Mouse (Mus musculus): ENCODE results near the gene Baz2a. TPM values are rescaled to one million over a fixed set of nuclear protein-coding genes. Genes with fewer than 3 reads are reported as not detected.

Baz2a gene
- polyA plus RNA-seq, 1 experiment from 2014 or later = 13.6 TPM

DNA sequence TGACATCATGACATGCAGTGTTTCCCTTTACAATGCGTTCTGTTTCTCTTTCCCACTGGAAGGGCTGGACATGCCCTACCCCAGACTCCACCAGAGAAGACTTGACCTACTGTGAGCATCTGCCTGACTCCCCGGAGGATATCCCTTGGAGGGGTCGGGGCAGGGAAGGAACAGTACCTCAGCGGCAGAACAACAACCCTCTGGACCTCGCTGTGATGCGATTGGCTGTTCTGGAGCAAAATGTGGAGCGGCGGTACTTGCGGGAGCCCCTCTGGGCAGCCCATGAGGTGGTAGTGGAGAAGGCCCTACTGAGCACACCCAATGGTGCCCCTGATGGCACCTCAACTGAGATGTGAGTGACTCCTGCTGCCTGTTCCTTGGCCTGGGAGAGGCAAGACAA is 33.5 kb downstream of the Baz2a start:
- ATAC-seq = no peak
- no peak overlapping the region for H3K4me2 ChIP-seq (ENCODE audit: low read length)
- WGBS = 96% methylated on average over 9 of the region's 9 CpGs
- H3K27me3 ChIP-seq (replicated peaks; ENCODE audit: control insufficient read depth, insufficient read depth, low read length) = no peaks in the 10 kb centered on the region
- H3K4me3 ChIP-seq (ENCODE audit: low read depth, low read length) = no peak overlapping the region
- no peaks in the 10 kb centered on the region for H3K4me1 ChIP-seq (ENCODE audit: control insufficient read depth, insufficient read depth, low read length)
- no peaks in the 10 kb centered on the region for H3K9me3 ChIP-seq (replicated peaks; ENCODE audit: control insufficient read depth, low read length)
- no peak overlapping the region for H3K9ac ChIP-seq (ENCODE audit: low read length)
- peaks cover 92% of the 10 kb centered on the region for H3K36me3 ChIP-seq (ENCODE audit: control insufficient read depth, insufficient read depth, low read length)
- no peak overlapping the region for H3K27ac ChIP-seq (ENCODE audit: low read depth, low read length)
- DNase-seq (ENCODE audit: low spot score) = no peak

DNA sequence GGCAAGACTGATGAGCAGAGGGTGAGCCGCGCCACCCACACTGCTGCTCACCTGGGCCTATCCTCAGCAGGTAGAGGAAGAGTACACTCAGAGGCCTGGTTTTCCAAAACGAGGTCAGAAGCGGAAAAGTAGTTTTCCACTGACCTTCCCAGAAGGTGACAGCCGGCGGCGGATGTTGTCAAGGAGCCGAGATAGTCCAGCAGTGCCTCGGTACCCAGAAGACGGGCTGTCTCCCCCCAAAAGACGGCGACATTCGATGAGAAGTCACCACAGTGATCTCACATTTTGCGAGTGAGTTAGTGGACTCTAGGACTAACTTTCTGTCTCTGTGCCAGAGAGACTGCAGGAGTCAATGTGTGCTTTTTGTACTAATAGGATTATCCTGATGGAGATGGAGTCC is 34.6 kb downstream of the Baz2a start:
- Histone ChIP-seq H3K4me2 (ENCODE audit: low read length) (no peak overlapping the region), H3K9ac (ENCODE audit: low read length) (no peak overlapping the region), H3K36me3 (ENCODE audit: control insufficient read depth, insufficient read depth, low read length) (peaks cover 91% of the 10 kb centered on the region), H3K27me3 (replicated peaks; ENCODE audit: control insufficient read depth, insufficient read depth, low read length) (no peaks in the 10 kb centered on the region), H3K9me3 (replicated peaks; ENCODE audit: control insufficient read depth, low read length) (no peaks in the 10 kb centered on the region), H3K4me1 (ENCODE audit: control insufficient read depth, insufficient read depth, low read length) (no peaks in the 10 kb centered on the region), H3K4me3 (ENCODE audit: low read depth, low read length) (no peak overlapping the region), H3K27ac (ENCODE audit: low read depth, low read length) (no peak overlapping the region)
- ATAC-seq (no peak), DNase-seq (ENCODE audit: low spot score) (no peak)
- 94% methylated on average over 14 of the region's 14 CpGs for WGBS

DNA sequence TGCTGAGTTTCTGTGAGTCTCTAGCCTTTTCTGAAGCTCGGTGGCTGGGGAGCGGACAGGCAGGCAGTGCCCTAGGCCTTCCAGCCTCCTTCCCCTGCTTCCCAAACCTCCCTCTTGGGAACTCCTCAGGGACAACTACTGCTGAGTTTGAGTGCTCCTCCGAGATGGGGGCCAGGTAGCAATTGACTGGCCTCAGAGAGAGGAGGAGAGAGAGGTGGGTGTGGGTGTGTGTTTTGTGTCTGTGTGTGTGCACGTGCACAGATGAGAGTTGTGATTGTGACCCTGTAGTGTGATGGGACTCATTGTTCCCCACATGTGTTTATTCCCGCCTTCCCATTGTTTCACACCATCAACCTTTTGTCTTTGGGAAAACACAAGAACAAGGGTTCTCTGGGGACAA is 36.1 kb downstream of the Baz2a start:
- Histone ChIP-seq H3K4me1 (ENCODE audit: control insufficient read depth, insufficient read depth, low read length) (no peaks in the 10 kb centered on the region), H3K9me3 (replicated peaks; ENCODE audit: control insufficient read depth, low read length) (no peaks in the 10 kb centered on the region), H3K4me2 (ENCODE audit: low read length) (no peak overlapping the region), H3K27me3 (replicated peaks; ENCODE audit: control insufficient read depth, insufficient read depth, low read length) (no peaks in the 10 kb centered on the region), H3K27ac (ENCODE audit: low read depth, low read length) (no peak overlapping the region), H3K4me3 (ENCODE audit: low read depth, low read length) (no peak overlapping the region), H3K36me3 (ENCODE audit: control insufficient read depth, insufficient read depth, low read length) (peaks cover 80% of the 10 kb centered on the region), H3K9ac (ENCODE audit: low read length) (no peak overlapping the region)
- ATAC-seq (no peak), DNase-seq (ENCODE audit: low spot score) (no peak)
- 70% methylated on average over 5 of the region's 5 CpGs for WGBS

DNA sequence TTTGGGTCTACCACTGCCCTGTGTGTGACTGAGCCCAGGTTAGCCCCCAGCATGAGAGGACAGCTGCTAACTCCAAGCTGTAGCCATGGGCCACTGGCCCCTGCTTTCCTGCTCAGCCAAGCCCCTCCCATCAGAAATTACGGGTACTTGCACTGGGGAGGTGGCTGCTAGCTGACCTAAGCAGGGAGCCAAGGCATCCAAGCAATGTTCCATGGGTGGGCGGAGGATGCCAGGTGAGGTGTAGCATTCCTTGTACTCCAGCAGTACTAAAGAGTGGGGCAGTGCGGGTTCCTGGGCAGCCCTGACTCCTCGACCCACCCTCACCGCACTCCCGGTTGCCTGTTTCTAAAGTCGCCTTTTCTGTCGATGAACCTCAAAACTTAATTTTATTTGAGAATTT is 36.8 kb downstream of the Baz2a start:
- Histone ChIP-seq H3K36me3 (ENCODE audit: control insufficient read depth, insufficient read depth, low read length) (peaks cover 76% of the 10 kb centered on the region), H3K4me3 (ENCODE audit: low read depth, low read length) (no peak overlapping the region), H3K9me3 (replicated peaks; ENCODE audit: control insufficient read depth, low read length) (no peaks in the 10 kb centered on the region), H3K4me2 (ENCODE audit: low read length) (no peak overlapping the region), H3K27ac (ENCODE audit: low read depth, low read length) (no peak overlapping the region), H3K27me3 (replicated peaks; ENCODE audit: control insufficient read depth, insufficient read depth, low read length) (no peaks in the 10 kb centered on the region), H3K4me1 (ENCODE audit: control insufficient read depth, insufficient read depth, low read length) (no peaks in the 10 kb centered on the region), H3K9ac (ENCODE audit: low read length) (no peak overlapping the region)
- 88% methylated on average over 8 of the region's 8 CpGs for WGBS
- no peak for DNase-seq (ENCODE audit: low spot score)
- ATAC-seq = no peak

DNA sequence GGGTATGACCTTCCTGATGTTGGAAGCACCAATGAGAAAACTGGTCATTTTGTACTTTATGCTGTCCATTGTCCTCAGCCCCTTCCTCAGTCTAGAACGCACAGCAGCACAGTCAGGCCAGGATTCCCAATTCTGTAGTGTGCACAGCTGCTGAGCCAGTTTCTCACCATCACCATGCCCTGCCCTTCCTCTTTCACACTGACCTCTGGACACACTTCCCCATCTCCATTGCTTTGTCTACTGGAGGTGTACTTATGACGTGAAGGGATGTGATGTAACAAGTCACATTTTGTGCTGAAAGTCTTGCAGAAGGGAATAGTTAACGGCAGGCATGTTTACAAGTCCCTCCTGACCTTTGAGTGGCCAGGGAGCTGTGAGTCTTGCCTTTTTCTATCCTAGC is 39.9 kb downstream of the Baz2a start:
- ATAC-seq = no peak

DNA sequence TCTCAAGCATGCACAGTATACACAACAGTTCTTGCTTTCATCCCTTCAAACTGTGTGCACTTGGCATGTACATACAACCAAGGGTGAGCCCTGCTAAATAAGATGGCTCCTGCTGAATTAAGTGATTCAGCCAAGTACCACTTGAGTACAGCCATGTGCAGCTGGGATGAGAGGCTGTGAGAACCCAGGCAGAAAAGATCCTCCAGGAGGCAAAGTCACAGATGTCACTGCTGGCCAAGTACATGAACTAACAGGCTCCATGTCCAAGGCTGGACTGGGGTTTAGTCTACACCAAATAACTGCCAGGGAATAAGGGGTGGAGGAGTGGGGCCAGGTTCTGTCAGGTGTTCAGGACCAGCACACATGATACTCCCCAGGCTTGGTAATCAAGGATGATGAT is 40.4 kb downstream of the Baz2a start:
- Histone ChIP-seq H3K36me3 (ENCODE audit: control insufficient read depth, insufficient read depth, low read length) (peaks cover 39% of the 10 kb centered on the region), H3K27me3 (replicated peaks; ENCODE audit: control insufficient read depth, insufficient read depth, low read length) (no peaks in the 10 kb centered on the region), H3K4me2 (ENCODE audit: low read length) (no peak overlapping the region), H3K4me3 (ENCODE audit: low read depth, low read length) (no peak overlapping the region), H3K9me3 (replicated peaks; ENCODE audit: control insufficient read depth, low read length) (no peaks in the 10 kb centered on the region), H3K27ac (ENCODE audit: low read depth, low read length) (no peak overlapping the region), H3K9ac (ENCODE audit: low read length) (no peak overlapping the region), H3K4me1 (ENCODE audit: control insufficient read depth, insufficient read depth, low read length) (no peaks in the 10 kb centered on the region)
- DNase-seq (ENCODE audit: low spot score) (no peak), ATAC-seq (no peak)

More for the DNA sequence above, 39.9 kb downstream of the Baz2a start:
- Histone ChIP-seq H3K36me3 (ENCODE audit: control insufficient read depth, insufficient read depth, low read length) (peaks cover 44% of the 10 kb centered on the region), H3K9ac (ENCODE audit: low read length) (no peak overlapping the region), H3K4me3 (ENCODE audit: low read depth, low read length) (no peak overlapping the region), H3K9me3 (replicated peaks; ENCODE audit: control insufficient read depth, low read length) (no peaks in the 10 kb centered on the region), H3K4me1 (ENCODE audit: control insufficient read depth, insufficient read depth, low read length) (no peaks in the 10 kb centered on the region), H3K27ac (ENCODE audit: low read depth, low read length) (no peak overlapping the region), H3K4me2 (ENCODE audit: low read length) (no peak overlapping the region), H3K27me3 (replicated peaks; ENCODE audit: control insufficient read depth, insufficient read depth, low read length) (no peaks in the 10 kb centered on the region)
- DNase-seq (ENCODE audit: low spot score) = no peak
- 85% methylated on average over 3 of the region's 3 CpGs for WGBS

DNA sequence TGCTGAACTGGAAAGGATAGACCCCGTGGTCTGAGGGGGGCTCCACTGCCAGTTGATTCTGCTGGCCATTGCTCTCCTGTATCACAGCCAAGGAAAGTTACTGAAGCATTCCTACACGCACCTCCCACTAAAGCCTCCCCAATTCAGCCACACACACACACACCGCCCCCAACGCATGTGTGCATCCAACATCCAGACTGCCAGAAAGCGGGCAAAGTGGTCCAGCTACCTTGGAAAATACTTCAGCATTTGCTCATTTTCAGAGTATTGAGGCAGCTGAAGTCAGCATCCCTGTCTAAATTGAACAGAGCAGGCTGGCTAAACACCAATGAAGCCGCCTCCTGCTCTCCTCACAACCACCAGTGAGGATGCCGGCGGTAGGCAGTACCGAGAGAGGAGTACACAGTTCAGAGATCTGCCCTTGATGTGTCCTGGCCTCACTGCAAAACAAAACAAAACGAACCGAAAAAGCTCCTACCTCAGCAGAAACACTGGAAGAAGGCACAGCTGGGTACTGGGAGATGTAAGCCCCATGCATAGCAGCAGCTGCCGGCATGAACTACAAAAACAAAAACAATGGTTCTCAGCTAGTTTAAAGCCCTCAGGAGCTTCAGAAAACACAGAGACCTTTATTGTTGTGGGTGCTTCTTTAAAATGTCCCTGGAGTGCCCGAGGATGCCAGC is 42.4 kb downstream of the Baz2a start:
- Histone ChIP-seq H3K36me3 (ENCODE audit: control insufficient read depth, insufficient read depth, low read length) (peaks cover 24% of the 10 kb centered on the region; the same call in 1 of the 2 replicates), H3K9ac (ENCODE audit: low read length) (no peak overlapping the region), H3K27me3 (replicated peaks; ENCODE audit: control insufficient read depth, insufficient read depth, low read length) (no peaks in the 10 kb centered on the region), H3K9me3 (replicated peaks; ENCODE audit: control insufficient read depth, low read length) (no peaks in the 10 kb centered on the region), H3K4me2 (ENCODE audit: low read length) (no peak overlapping the region), H3K27ac (ENCODE audit: low read depth, low read length) (peak overlapping the region; percentile 9; the same call in 1 of the 2 replicates), H3K4me1 (ENCODE audit: control insufficient read depth, insufficient read depth, low read length) (no peaks in the 10 kb centered on the region), H3K4me3 (ENCODE audit: low read depth, low read length) (no peak overlapping the region)
- WGBS = 47% methylated on average over 13 of the region's 13 CpGs
- DNase-seq (ENCODE audit: low spot score) (peak; percentile 5), ATAC-seq (no peak)

DNA sequence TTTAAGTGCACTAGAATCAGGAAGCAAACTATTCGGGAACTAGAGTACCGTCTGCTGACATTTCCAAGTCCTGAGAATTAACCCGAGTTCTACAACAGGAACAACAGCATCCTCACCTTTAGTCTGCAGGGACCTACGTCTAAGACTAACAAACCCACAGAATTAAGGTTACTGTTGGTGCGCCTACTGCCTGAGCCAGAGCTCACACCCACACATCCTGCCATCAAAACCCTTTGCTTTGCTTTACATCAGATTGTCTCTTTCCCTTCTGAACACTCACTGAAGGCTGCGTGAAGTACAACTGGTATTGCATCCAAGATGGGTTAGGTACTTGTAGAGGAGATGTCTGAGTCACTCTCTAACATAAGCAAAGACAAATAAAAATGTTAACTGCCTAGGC is 44.0 kb downstream of the Baz2a start:
- Histone ChIP-seq H3K36me3 (ENCODE audit: control insufficient read depth, insufficient read depth, low read length) (peaks cover 11% of the 10 kb centered on the region; the same call in 1 of the 2 replicates), H3K27me3 (replicated peaks; ENCODE audit: control insufficient read depth, insufficient read depth, low read length) (no peaks in the 10 kb centered on the region), H3K9me3 (replicated peaks; ENCODE audit: control insufficient read depth, low read length) (no peaks in the 10 kb centered on the region), H3K4me1 (ENCODE audit: control insufficient read depth, insufficient read depth, low read length) (no peaks in the 10 kb centered on the region), H3K4me2 (ENCODE audit: low read length) (no peak overlapping the region), H3K4me3 (ENCODE audit: low read depth, low read length) (no peak overlapping the region), H3K9ac (ENCODE audit: low read length) (no peak overlapping the region), H3K27ac (ENCODE audit: low read depth, low read length) (no peak overlapping the region)
- no peak for DNase-seq (ENCODE audit: low spot score)
- no peak for ATAC-seq
- 89% methylated on average over 6 of the region's 6 CpGs for WGBS

DNA sequence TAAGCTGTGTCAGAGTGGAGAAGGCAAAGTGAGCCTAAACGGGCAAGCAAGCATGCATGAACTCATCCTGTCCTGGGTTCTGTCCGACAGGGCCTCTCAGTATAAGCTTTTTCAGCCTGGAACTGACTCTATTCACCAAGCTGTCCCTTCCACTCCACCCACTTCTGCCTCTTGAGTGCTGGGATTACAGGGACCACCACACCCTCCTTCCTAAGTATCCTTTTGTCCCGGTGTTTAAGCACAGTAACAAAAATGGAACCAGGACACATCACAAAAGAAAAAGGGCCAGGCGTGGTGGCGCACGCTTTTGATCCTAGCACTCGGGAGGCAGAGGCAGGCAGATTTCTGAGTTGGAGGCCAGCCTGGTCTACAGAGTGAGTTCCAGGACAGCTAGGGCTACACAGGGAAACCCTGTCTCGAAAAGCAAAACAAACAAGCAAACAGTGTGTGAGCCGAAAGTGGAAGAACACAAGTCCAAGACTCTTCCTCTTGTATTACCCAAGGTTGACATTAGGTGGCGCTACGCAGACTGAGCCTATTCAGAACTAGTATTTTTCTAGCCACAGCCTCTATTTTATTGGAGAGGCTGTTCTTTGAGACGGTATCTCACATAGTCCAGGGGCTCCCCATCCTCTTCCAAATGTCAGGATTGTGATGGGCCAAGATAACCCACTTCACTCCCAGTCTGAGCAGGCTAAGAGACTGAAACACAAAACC is 49.0 kb downstream of the Baz2a start:
- ATAC-seq (no peak), DNase-seq (ENCODE audit: low spot score) (peak; percentile 60)
- 73% methylated on average over 12 of the region's 12 CpGs for WGBS
- H3K27me3 ChIP-seq (replicated peaks; ENCODE audit: control insufficient read depth, insufficient read depth, low read length) = no peaks in the 10 kb centered on the region
- no peaks in the 10 kb centered on the region for H3K9me3 ChIP-seq (replicated peaks; ENCODE audit: control insufficient read depth, low read length)
- no peak overlapping the region for H3K4me2 ChIP-seq (ENCODE audit: low read length)
- no peak overlapping the region for H3K4me3 ChIP-seq (ENCODE audit: low read depth, low read length)
- H3K36me3 ChIP-seq (ENCODE audit: control insufficient read depth, insufficient read depth, low read length) = peaks cover 3% of the 10 kb centered on the region; the same call in 1 of the 2 replicates
- H3K27ac ChIP-seq (ENCODE audit: low read depth, low read length) = no peak overlapping the region
- no peak overlapping the region for H3K9ac ChIP-seq (ENCODE audit: low read length)
- no peaks in the 10 kb centered on the region for H3K4me1 ChIP-seq (ENCODE audit: control insufficient read depth, insufficient read depth, low read length)

All from forebrain, embryonic 14.5 days (tissue).